In the genomic region with DNA sequence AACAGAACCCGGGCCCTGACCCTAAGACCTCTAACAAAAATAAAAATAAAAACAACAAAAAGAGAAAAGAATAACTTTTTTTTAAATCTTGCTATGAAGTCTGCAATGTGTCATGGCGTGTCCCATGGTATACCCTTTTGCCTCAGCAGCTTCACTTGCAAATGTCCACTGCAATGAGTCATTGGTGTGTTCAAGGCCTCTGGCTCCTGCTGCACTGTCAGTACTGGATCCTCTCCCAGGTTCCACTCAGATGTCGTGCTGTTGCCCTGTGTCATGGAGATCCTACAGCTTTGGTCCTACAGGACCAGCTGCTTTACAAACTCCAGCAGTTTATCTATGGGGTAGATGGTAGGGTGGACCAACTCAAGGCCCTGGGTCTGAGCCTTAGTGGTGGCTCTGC, we compare ENCODE assay signal across 11 mouse cellular contexts.
"Had no signal": no experiment of that assay in that cellular context is flagged by ENCODE, and none has a peak within 500 bp of the region (broad histone marks: within the 10 kb centered on the region; RNA-seq: fewer than 3 reads in every experiment).

No protein-coding gene starts in this region.

- DNase-seq: liver, postnatal 0 days; lung, adult 2 months; lung, postnatal 14 days; lung, postnatal 36 days; midbrain, embryonic 14.5 days; retina, postnatal 1 day; right cerebral cortex, adult 18-20 months; right cerebral cortex, postnatal 25 days; thymus, adult 2 months; thymus, postnatal 25 days; thymus, postnatal 4 days had no signal
